ENCODE assay signal across 9 mouse cellular contexts in the genomic region with DNA sequence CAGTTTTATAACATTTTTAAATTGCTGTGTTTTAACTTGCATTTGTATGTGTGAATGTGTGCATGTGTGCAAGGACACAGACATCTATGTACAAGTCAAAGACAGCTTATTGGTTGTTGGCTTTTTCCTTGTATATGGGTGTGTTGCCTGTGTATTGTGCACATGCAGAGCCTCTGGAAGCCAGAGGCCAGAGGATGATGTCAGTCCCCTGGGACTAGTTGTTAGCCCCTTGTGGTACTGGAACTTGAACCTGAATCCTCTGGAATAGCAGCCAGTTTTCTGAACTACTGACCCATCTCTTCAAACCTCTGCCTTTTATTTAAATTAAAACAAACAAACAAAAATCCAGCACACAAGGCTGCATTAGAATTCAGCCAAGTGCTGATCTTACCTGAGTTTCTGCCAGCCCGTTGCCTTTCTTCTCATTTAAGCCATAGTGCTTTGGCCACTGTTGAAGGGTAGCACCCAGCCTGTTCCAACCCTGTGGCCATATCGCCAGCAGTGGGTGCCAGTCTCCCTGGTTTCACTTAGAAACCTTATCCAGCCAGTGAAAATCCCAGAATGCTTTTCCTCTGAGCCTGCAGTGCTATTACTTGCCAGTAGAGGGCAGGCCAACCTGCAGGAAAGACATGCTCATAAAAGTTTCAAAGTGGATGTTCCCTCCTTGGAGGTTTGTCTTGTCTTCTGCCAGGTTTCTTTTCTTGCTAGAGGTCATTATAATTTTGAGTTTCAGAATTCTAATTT. TPM values are rescaled to one million over a fixed set of nuclear protein-coding genes. Genes with fewer than 3 reads are reported as not detected.
DNase-seq lines count a peak whose midpoint lies in the region; ATAC-seq lines count a peak whose summit lies in the region.
"Had no signal": no experiment of that assay in that cellular context is flagged by ENCODE, and none has a peak within 500 bp of the region (broad histone marks: within the 10 kb centered on the region; RNA-seq: fewer than 3 reads in every experiment).

No protein-coding gene starts in this region.

- DNase-seq in A20 (ENCODE audit: low read depth, low spot score) (peak; percentile 82), liver (peak; percentile 78)
- DNase-seq in adrenal gland, adult 8-10 months: peak; percentile 76
- peak; percentile 66 for DNase-seq in embryo, embryonic 11.5 days (ENCODE audit: low read depth, low spot score)
- peak; percentile 26 for DNase-seq in gonadal fat pad, adult 2 months (ENCODE audit: low read depth)
- DNase-seq in kidney, adult 9 months: peak; percentile 94
- peak; percentile 74 for DNase-seq in neural tube, embryonic 10.5 days (ENCODE audit: extremely low spot score, low spot score)

- no peak overlapping the region for H3K27ac ChIP-seq in stomach, embryonic 15.5 days
- H3K27ac ChIP-seq: embryonic facial prominence, embryonic 12.5 days had no signal

- 20% methylated on average over 2 of the region's 2 CpGs for WGBS in stomach, embryonic 15.5 days

- H3K9me3 ChIP-seq in stomach, embryonic 15.5 days: no peaks in the 10 kb centered on the region
- H3K9me3 ChIP-seq: embryonic facial prominence, embryonic 12.5 days had no signal

- H3K36me3 ChIP-seq in stomach, embryonic 15.5 days: peaks cover 25% of the 10 kb centered on the region

- H3K4me1 ChIP-seq in stomach, embryonic 15.5 days: no peaks in the 10 kb centered on the region
- H3K4me1 ChIP-seq: embryonic facial prominence, embryonic 12.5 days had no signal

- no peak overlapping the region for H3K4me3 ChIP-seq in stomach, embryonic 15.5 days (replicated peaks)
- H3K4me3 ChIP-seq: embryonic facial prominence, embryonic 12.5 days had no signal

- no peaks in the 10 kb centered on the region for H3K27me3 ChIP-seq in stomach, embryonic 15.5 days (replicated peaks)
- H3K27me3 ChIP-seq: embryonic facial prominence, embryonic 12.5 days had no signal

- peak; percentile 68; the same call in 1 of the 2 replicates for ATAC-seq in stomach, embryonic 15.5 days (ENCODE audit: insufficient read depth, low FRiP score, low read depth)

- no peak overlapping the region for H3K4me2 ChIP-seq in stomach, embryonic 15.5 days
- H3K4me2 ChIP-seq: embryonic facial prominence, embryonic 12.5 days had no signal

- H3K9ac ChIP-seq in stomach, embryonic 15.5 days: no peak overlapping the region
- H3K9ac ChIP-seq: embryonic facial prominence, embryonic 12.5 days had no signal

RNA-seq across cellular contexts. Expression of a gene that starts 10.1 kb away (rescaled TPM):
- 10 to 100 TPM; 51.2 to 69.4 (median 58.5) TPM for total RNA-seq in adrenal gland, adult 8-10 months (2022)
- 19.9 and 21.3 TPM in 2 replicates for polyA plus RNA-seq in gonadal fat pad, adult 2 months (2012; rRNA removed)
- 58.4 and 61.5 TPM in 2 replicates for polyA plus RNA-seq in stomach, embryonic 15.5 days (2015; fragmentation: Nextera tagmentation; extraction: Ambion mirVana)

RNA-seq across cellular contexts. Expression of a gene that starts 10.2 kb away (rescaled TPM):
- total RNA-seq in adrenal gland, adult 8-10 months (2022): 1,000 to 10,000 TPM in 3 of 4 experiments, 100 to 1,000 TPM in 1; 977 to 1,080 (median 1,050) TPM
- polyA plus RNA-seq in gonadal fat pad, adult 2 months (2012; rRNA removed): 480 and 495 TPM in 2 replicates
- 990 and 1,013 TPM in 2 replicates for polyA plus RNA-seq in stomach, embryonic 15.5 days (2015; fragmentation: Nextera tagmentation; extraction: Ambion mirVana)

RNA-seq across cellular contexts. Expression of a gene that starts 34.3 kb away (rescaled TPM):
- 10 to 100 TPM; 68.1 to 84.6 (median 74.7) TPM for total RNA-seq in adrenal gland, adult 8-10 months (2022)
- 15.1 and 17.0 TPM in 2 replicates for polyA plus RNA-seq in gonadal fat pad, adult 2 months (2012; rRNA removed)
- polyA plus RNA-seq in stomach, embryonic 15.5 days (2015; fragmentation: Nextera tagmentation; extraction: Ambion mirVana): 152 and 165 TPM in 2 replicates

RNA-seq across cellular contexts. Expression of a gene that starts 53.3 kb away (rescaled TPM):
- total RNA-seq in adrenal gland, adult 8-10 months (2022): 1 to 10 TPM in 3 of 4 experiments, under 1 TPM in 1; 0.80 to 6.0 (median 4.5) TPM
- 12.5 and 17.1 TPM in 2 replicates for polyA plus RNA-seq in gonadal fat pad, adult 2 months (2012; rRNA removed)
- polyA plus RNA-seq in stomach, embryonic 15.5 days (2015; fragmentation: Nextera tagmentation; extraction: Ambion mirVana): 1.6 and 1.9 TPM in 2 replicates

Comparison
In these comparisons a context has a peak if more than half of its experiments do, and no peak if none do; other contexts are left out.
1. DNase-seq: peak in every context shown above with its lines; median percentile 94 in kidney, adult 9 months; 82 in A20; 78 in liver; 76 in adrenal gland, adult 8-10 months; 74 in neural tube, embryonic 10.5 days; 66 in embryo, embryonic 11.5 days; 26 in gonadal fat pad, adult 2 months.